Mouse (Mus musculus): ENCODE measurements around the gene Olfr1161. TPM values are rescaled to one million over a fixed set of nuclear protein-coding genes. Genes with fewer than 3 reads are reported as not detected.
"Not testable (repeated sequence)": the region's sequence is repeated elsewhere in the genome, so short reads cannot be mapped to it uniquely, and the experiment has no call there.

Olfr1161 gene
- not detected in 2 replicates for polyA plus RNA-seq (2012; ENCODE audit: insufficient read depth, insufficient read length, missing spikeins)

DNA sequence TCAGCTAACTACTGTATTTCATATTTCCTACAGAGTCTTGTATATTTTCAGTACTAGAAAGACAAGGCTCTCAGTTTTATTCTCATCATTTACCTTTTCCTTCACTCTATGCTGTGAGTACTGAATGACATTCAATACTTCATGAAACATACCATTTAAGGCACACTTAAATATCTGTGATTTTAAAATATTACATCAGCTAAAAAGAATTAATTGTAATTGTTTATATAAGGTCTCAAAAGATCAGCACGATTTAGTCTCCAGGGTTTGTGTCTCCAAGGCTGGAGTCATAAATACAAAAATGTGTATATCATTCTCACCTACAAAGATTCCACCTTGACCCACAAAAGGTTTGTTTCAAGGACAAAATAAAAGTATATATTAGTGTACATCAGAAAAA is at the start of gene Olfr1161:
TSS of gene Olfr1161 (plus strand) at position 301 of the 400 bp plus-strand sequence.
- H3K4me3 ChIP-seq (ENCODE audit: insufficient read depth, low read depth, low read length); H3K4me1 ChIP-seq (ENCODE audit: control insufficient read depth, insufficient read depth, insufficient read length, low read length); H3K27ac ChIP-seq (replicated peaks; ENCODE audit: low read depth, low read length): not testable (repeated sequence)

DNA sequence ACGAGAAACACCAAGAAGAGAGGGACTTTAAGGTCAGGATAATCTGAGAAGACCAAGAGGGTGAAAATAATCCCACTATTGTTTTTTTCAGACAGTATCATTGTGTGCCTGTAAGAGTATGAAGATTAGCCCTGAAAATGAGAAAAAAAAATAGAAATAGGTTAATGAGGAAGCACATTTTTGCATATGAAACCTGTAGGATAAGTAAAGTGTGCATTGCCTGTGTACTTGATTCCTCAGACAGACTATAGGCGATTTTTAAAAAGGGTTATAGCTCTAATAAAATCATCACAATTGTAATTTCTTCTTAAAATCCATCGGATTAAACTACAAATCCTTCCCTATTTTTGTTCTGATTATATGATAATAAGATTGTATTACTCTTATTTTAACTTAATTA is 48.0 kb upstream of the Olfr1161 start, which contains the start of gene Olfr74:
TSS of gene Olfr74 (minus strand) at position 101 of the 400 bp plus-strand sequence.
- H3K27ac ChIP-seq (replicated peaks; ENCODE audit: low read depth, low read length), result no peak within 1 kb of the TSS
- no peaks in the 10 kb centered on the region for H3K4me1 ChIP-seq (ENCODE audit: control insufficient read depth, insufficient read depth, insufficient read length, low read length)
- no peak within 1 kb of the TSS for H3K4me3 ChIP-seq (ENCODE audit: insufficient read depth, low read depth, low read length)

DNA sequence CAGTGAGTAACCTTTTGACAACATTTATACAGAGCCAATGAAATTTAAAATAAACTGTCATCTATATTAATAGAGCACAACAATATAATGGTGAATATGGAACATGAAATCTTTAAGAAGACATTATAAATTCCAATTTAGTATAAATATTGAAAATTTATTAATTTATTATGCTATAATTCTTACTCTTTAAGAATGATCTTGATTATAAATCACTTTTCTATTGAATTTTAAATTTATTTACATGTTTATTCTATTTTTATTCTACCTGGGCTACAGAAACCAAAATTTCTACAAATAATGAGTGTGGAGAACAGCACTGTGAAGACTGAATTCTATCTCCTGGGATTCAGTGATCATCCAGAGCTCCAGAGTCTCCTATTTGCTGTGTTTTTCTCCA is 32.8 kb upstream of the Olfr1161 start, which contains the start of gene Olfr1158:
TSS of gene Olfr1158 (plus strand) at position 301 of the 400 bp plus-strand sequence.
- Histone ChIP-seq H3K4me1 (ENCODE audit: control insufficient read depth, insufficient read depth, insufficient read length, low read length) (no peaks in the 10 kb centered on the region), H3K4me3 (ENCODE audit: insufficient read depth, low read depth, low read length) (no peak within 1 kb of the TSS), H3K27ac (replicated peaks; ENCODE audit: low read depth, low read length) (no peak within 1 kb of the TSS)

DNA sequence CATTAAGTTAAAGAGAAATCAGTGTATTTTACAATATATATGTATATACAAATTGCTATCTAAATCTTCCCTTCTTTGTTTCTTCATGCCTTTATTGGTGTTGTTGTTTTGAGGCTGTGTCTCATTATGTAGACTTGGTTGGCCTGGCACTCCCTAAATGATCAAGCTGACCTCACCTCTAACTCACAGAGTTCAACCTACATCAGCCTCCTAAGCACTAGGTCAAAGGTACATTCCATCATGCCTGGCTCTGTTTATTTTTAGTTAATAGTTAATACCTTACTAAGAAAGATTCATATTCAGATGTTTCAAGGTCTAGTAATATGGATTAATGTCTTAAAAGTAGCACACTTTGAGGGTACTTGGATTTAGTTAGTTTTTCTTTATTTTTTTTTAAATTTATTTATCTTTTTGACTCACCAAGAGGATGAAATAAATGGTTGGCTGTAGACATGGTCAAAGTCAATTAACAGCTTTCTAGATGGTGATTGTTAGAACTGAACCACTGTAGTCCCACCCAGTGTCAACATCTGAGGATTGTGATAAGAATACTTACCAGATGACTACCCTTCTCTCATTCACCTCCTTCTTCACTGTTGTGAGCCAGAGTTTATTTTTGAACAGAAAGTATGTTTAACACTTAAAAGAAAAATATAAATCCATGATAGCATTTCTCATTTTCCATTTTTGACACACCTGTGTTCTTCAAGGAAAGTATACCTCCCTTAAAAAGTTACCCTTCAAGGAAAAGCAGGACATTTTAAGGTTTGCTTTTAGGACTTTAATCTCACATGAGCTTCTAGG is 14.9 kb upstream of the Olfr1161 start, which contains the start of gene Olfr1160:
TSS of gene Olfr1160 (minus strand) at position 754 of the 804 bp plus-strand sequence.
- no peak within 1 kb of the TSS for H3K27ac ChIP-seq (replicated peaks; ENCODE audit: low read depth, low read length)
- H3K4me3 ChIP-seq (ENCODE audit: insufficient read depth, low read depth, low read length), result no peak within 1 kb of the TSS
- H3K4me1 ChIP-seq (ENCODE audit: control insufficient read depth, insufficient read depth, insufficient read length, low read length), result no peaks in the 10 kb centered on the region

DNA sequence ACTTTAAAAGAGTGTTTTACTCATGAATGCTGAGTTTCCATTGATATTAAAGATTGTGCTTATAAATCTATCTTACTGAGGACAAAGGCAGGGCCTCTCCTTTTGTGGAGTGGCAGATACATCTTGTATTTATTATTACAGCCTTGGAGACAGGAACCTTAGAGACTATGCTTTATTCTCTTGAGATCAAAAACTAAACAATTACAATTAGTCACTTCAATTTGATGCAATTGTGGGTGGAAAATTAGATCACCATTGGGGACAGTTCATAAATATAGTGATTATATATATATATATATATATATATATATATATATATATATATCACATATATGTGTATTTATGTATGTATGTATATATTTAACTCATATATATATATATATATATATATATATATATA is 15.0 kb downstream of the Olfr1161 start, which contains the start of gene Olfr73:
TSS of gene Olfr73 (minus strand) at position 101 of the 400 bp plus-strand sequence.
- H3K4me1 ChIP-seq (ENCODE audit: control insufficient read depth, insufficient read depth, insufficient read length, low read length), result no peaks in the 10 kb centered on the region
- H3K27ac ChIP-seq (replicated peaks; ENCODE audit: low read depth, low read length), result no peak within 1 kb of the TSS
- no peak within 1 kb of the TSS for H3K4me3 ChIP-seq (ENCODE audit: insufficient read depth, low read depth, low read length)

DNA sequence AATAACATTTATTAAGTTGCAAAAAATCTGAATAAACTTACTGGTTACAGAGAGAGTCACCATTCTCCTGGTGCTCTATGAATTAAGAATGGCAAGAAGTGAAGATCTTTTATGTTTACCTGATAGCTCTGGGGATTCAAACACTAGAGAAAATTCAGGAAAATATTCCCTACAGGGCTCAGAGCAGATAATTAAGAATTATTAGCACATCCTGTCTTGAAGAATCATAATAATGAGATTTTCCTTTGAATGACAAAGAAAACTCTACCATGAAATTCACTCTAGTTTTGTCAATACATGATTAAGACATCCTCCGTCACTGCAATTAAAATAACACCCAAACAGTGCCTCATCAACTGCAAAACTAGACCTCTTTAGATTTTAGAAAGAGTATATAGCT is 28.5 kb downstream of the Olfr1161 start, which contains the start of gene Olfr1162:
TSS of gene Olfr1162 (minus strand) at position 101 of the 400 bp plus-strand sequence.
- Histone ChIP-seq H3K4me3 (ENCODE audit: insufficient read depth, low read depth, low read length) (no peak within 1 kb of the TSS), H3K4me1 (ENCODE audit: control insufficient read depth, insufficient read depth, insufficient read length, low read length) (no peaks in the 10 kb centered on the region), H3K27ac (replicated peaks; ENCODE audit: low read depth, low read length) (no peak within 1 kb of the TSS)

DNA sequence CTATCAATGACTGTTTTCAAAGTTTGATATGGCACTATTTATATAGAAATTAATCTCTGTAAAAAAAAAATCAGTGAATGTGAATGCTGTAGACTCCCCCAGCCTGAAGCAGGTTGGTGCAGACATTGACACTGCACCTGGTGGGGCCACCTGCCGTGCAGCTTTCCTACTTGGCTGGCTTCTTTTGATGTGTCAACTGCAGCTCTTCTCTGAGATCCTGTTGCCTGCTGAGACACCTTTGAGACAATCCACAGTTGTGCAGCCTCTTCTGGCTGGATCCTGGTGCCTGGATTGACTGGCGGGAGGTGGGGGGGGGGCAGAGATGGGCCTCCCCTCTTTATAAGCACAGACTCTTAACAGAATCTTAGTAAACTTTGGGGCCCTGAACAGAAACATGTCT is 41.0 kb downstream of the Olfr1161 start:
- no peak overlapping the region for H3K27ac ChIP-seq (replicated peaks; ENCODE audit: low read depth, low read length)
- H3K4me1 ChIP-seq (ENCODE audit: control insufficient read depth, insufficient read depth, insufficient read length, low read length), result no peaks in the 10 kb centered on the region
- no peak overlapping the region for H3K4me3 ChIP-seq (ENCODE audit: insufficient read depth, low read depth, low read length)

DNA sequence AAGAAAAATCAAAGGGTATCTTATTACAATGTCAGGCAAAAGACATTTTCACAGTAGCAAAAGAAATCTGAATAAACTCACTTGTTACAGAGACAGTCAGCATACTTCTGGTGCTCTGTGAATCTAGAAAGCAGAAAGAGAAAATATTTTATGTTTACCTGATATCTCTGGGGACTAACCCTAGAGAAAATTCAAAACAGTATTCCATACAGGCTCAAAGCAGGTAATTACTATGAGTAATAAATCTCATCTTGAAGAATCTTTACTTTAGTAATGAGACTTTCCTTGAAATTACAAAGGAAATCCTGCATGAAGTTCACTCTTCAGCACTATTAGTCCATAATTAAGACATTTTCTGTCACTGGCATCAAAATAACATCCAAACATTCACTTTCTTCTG is 49.2 kb downstream of the Olfr1161 start, which contains the start of gene Olfr1163:
TSS of gene Olfr1163 (minus strand) at position 101 of the 400 bp plus-strand sequence.
- no peaks in the 10 kb centered on the region for H3K4me1 ChIP-seq (ENCODE audit: control insufficient read depth, insufficient read depth, insufficient read length, low read length)
- no peak within 1 kb of the TSS for H3K27ac ChIP-seq (replicated peaks; ENCODE audit: low read depth, low read length)
- no peak within 1 kb of the TSS for H3K4me3 ChIP-seq (ENCODE audit: insufficient read depth, low read depth, low read length)

Other genes starting within 250 kb of the Olfr1161 start
- not detected in 2 replicates for gene Olfr152, start 243.3 kb upstream of the Olfr1161 start, polyA plus RNA-seq (2012; ENCODE audit: insufficient read depth, insufficient read length, missing spikeins)
- gene Olfr1143, start 222.2 kb upstream of the Olfr1161 start, polyA plus RNA-seq (2012; ENCODE audit: insufficient read depth, insufficient read length, missing spikeins), result not detected in 2 replicates
- gene Olfr1145, start 213.0 kb upstream of the Olfr1161 start, polyA plus RNA-seq (2012; ENCODE audit: insufficient read depth, insufficient read length, missing spikeins), result not detected in 2 replicates
- not detected in 2 replicates for gene Olfr1148, start 192.2 kb upstream of the Olfr1161 start, polyA plus RNA-seq (2012; ENCODE audit: insufficient read depth, insufficient read length, missing spikeins)
- gene Olfr1150-ps1, start 178.8 kb upstream of the Olfr1161 start, polyA plus RNA-seq (2012; ENCODE audit: insufficient read depth, insufficient read length, missing spikeins), result not detected in 2 replicates
- not detected in 2 replicates for gene Olfr1151, start 166.9 kb upstream of the Olfr1161 start, polyA plus RNA-seq (2012; ENCODE audit: insufficient read depth, insufficient read length, missing spikeins)
- not detected in 2 replicates for gene Olfr1152, start 156.3 kb upstream of the Olfr1161 start, polyA plus RNA-seq (2012; ENCODE audit: insufficient read depth, insufficient read length, missing spikeins)
- not detected in 2 replicates for gene Olfr1153, start 127.8 kb upstream of the Olfr1161 start, polyA plus RNA-seq (2012; ENCODE audit: insufficient read depth, insufficient read length, missing spikeins)
- not detected in 2 replicates for gene Olfr1154, start 117.6 kb upstream of the Olfr1161 start, polyA plus RNA-seq (2012; ENCODE audit: insufficient read depth, insufficient read length, missing spikeins)
- not detected in 2 replicates for gene Olfr1155, start 77.6 kb upstream of the Olfr1161 start, polyA plus RNA-seq (2012; ENCODE audit: insufficient read depth, insufficient read length, missing spikeins)
- gene Olfr1156, start 69.7 kb upstream of the Olfr1161 start, polyA plus RNA-seq (2012; ENCODE audit: insufficient read depth, insufficient read length, missing spikeins), result not detected in 2 replicates
- not detected in 2 replicates for gene Olfr1157, start 54.5 kb upstream of the Olfr1161 start, polyA plus RNA-seq (2012; ENCODE audit: insufficient read depth, insufficient read length, missing spikeins)
- not detected in 2 replicates for gene Olfr74, start 48.1 kb upstream of the Olfr1161 start, polyA plus RNA-seq (2012; ENCODE audit: insufficient read depth, insufficient read length, missing spikeins)
- gene Olfr1158, start 32.7 kb upstream of the Olfr1161 start, polyA plus RNA-seq (2012; ENCODE audit: insufficient read depth, insufficient read length, missing spikeins), result not detected in 2 replicates
- not detected in 2 replicates for gene Olfr1160, start 14.5 kb upstream of the Olfr1161 start, polyA plus RNA-seq (2012; ENCODE audit: insufficient read depth, insufficient read length, missing spikeins)
- gene Olfr73, start 14.9 kb downstream of the Olfr1161 start, polyA plus RNA-seq (2012; ENCODE audit: insufficient read depth, insufficient read length, missing spikeins), result not detected in 2 replicates
- not detected in 2 replicates for gene Olfr1162, start 28.4 kb downstream of the Olfr1161 start, polyA plus RNA-seq (2012; ENCODE audit: insufficient read depth, insufficient read length, missing spikeins)
- gene Olfr1163, start 49.1 kb downstream of the Olfr1161 start, polyA plus RNA-seq (2012; ENCODE audit: insufficient read depth, insufficient read length, missing spikeins), result not detected in 2 replicates
- not detected in 2 replicates for gene Olfr1164, start 71.2 kb downstream of the Olfr1161 start, polyA plus RNA-seq (2012; ENCODE audit: insufficient read depth, insufficient read length, missing spikeins)
- not detected in 2 replicates for gene Olfr1166, start 105.5 kb downstream of the Olfr1161 start, polyA plus RNA-seq (2012; ENCODE audit: insufficient read depth, insufficient read length, missing spikeins)
- gene Olfr1167, start 132.4 kb downstream of the Olfr1161 start, polyA plus RNA-seq (2012; ENCODE audit: insufficient read depth, insufficient read length, missing spikeins), result not detected in 2 replicates
- gene Olfr1168, start 159.1 kb downstream of the Olfr1161 start, polyA plus RNA-seq (2012; ENCODE audit: insufficient read depth, insufficient read length, missing spikeins), result not detected in 2 replicates
- not detected in 2 replicates for gene Olfr1170, start 205.6 kb downstream of the Olfr1161 start, polyA plus RNA-seq (2012; ENCODE audit: insufficient read depth, insufficient read length, missing spikeins)

All from brown adipose tissue, adult 24 weeks (tissue).